Mouse (Mus musculus): ENCODE measurements around the gene Ube2ql1.

Gene Ube2ql1

DNA sequence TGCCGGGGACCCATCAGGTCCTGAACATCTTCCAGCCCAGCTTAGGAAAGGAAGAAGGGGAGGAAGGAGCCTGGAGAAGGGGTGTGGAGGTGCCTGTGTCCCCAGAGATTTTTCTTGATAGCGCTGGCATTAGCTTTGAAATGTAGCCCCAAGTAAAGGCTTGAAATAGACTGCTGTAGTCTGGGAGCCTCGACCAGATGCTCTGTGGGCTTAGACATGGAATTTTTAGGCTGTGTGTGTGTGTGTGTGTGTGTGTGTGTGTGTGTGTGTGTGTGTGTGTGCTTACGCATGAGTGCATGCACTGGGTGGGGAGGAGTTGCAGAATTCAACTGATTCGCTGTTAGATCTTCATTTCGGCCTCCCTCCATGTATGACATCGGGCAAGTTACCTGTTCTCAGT, 31.5 kb downstream of the Ube2ql1 start:
- in situ Hi-C loops (cut with MboI, MseI) = no loop called here

DNA sequence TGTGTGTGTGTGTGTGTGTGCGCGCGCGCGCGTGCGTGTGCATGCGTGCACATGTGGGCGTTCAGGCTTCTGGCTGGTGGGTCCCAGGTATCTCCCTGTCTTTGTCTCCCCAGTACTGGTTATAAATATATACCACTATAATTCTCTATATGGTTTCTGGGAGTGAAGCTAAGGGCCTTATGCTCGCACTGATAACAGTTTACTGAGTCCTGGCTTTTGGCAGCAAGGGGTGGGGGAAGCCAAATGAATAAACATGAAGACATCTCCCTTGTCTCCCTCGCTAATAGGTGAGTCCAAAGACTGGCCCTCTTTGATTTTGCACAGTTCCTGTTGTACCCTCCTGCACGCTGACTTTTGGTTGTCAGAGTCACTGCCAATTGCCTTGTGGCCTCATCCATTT, 32.2 kb downstream of the Ube2ql1 start:
- in situ Hi-C loops (cut with MboI, MseI) = no loop called here

GRCm38 (mm10) chr13:69706919-69707318, 32.8 kb downstream of the Ube2ql1 start:
- in situ Hi-C loops (cut with MboI, MseI) = no loop called here

- in situ Hi-C loops (cut with MboI, MseI) = no loop called here
These were observed 36.2 kb downstream of the Ube2ql1 start for GRCm38 (mm10) chr13:69703505-69703904.

GRCm38 (mm10) chr13:69701397-69701796, 38.3 kb downstream of the Ube2ql1 start:
- in situ Hi-C loops (cut with MboI, MseI) = no loop called here

DNA sequence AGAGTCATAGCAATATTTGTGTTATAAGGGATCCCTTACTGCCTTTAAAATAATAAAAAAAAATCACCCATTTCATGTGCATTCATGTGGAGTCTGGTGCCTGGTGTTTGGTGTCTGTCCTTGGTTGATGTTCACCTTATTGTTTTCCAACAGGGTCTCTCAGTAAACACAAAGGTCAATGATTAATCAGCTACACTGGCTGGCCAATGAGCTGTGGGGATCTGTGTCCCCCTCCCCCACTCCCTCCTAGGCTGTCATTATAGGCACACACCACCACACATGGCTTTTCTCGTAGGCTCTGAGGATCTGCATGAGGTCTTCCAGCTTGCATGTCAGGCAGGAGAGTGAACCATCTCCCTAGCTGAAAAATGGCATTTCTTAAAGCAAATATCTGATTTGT, 38.9 kb downstream of the Ube2ql1 start:
- in situ Hi-C loops (cut with MboI, MseI) = no loop called here

DNA sequence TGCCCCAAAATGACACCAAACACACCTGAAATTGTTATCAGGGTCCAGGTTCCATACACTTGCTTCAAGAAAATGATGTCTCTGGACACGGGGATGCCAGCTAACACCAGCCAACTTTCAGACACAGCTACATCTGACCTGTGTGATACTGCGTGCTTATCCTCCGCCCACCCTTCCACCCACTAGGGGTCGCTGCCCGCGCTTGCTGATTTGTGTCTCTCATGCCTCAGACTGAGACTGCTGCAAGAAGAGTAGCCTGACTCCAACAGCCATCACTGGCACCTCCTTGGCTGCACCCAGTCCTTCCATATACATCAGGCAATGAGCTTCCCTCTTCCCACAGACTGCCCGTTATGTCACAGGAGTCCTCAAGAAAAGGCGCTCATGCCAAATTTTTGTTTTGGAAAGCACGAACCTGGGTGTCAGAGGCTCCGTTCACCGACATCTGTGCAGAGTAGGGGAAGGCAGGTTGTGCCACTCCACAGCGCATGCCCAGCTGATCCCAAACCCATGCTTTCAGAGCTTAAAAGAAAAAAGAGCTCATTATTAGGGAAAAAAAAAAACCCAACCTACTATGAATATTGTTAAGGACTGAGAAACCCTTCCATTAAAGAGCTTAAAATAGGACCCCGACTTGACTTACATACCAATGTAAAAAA, 43.2 kb downstream of the Ube2ql1 start:
- in situ Hi-C loops (cut with MboI, MseI) = no loop called here

- in situ Hi-C loops (cut with MboI, MseI) = loop anchor here (5.0 kb wide), 2 partner anchors 301 to 891 kb away; no protein-coding TSS in a partner anchor
These were observed 48.6 kb downstream of the Ube2ql1 start for GRCm38 (mm10) chr13:69691074-69691473.

DNA sequence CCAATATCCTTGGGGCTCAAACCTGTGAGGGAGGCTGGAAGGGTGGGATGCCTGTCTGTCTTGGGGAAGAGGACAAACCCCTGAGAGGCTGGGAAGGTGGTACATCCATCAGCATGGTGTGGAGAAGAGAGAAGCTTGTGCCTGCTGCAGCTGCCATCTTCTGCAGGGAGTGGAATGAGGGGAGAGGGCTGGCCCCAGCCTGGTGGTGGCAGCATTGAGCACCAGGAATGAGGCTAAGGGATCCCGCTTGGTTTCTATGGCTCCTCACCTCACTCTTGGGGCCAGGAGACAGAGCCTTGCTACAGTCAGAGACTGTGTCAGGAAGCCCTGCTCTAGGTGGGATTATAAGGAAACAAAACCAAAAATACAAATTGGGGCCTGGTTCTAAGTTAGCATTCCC, 52.7 kb downstream of the Ube2ql1 start:
- in situ Hi-C loops (cut with MboI, MseI) = no loop called here

GRCm38 (mm10) chr13:69685406-69685818, 54.3 kb downstream of the Ube2ql1 start:
- in situ Hi-C loops (cut with MboI, MseI) = no loop called here

GRCm38 (mm10) chr13:69673921-69674618, 65.6 kb downstream of the Ube2ql1 start:
- in situ Hi-C loops (cut with MboI, MseI) = loop anchor here (25.0 kb wide), 1 partner anchor 662 kb away; no protein-coding TSS in a partner anchor

DNA sequence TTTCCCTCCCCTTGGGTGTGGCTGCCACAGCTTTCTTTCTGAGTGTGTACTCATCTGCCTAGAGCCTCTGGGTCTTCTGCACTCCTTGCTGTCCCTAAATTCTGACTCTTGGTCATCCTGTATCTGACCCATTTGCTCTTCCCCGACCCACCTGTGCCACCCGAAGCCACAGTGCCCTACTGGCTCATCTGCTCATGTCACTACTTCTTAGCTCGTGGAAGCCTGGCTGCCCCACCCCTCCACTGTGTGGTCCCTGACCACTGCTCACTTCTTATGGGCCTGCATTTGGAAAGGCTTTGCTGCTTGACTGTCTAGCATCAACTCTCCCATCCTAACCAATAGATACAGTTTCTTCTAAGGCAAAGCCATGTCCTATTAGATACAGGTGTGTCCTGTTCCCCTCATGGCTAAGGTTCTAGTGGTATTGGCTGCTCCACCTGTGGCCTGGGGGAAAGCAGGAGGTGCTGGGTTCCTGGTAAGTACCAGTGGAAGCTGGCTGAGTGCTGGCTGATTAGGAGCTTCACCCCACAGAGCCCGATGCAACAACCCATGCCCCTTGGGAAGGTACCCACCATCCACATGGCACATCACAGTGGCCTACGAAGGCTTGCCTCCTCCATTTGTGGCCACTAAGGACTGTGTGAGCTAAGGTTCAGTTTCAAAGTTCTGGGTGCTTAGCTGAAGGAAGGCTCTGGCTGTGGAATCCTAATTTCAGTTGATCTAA, 66.3 kb downstream of the Ube2ql1 start:
- in situ Hi-C loops (cut with MboI, MseI) = loop anchor here (25.0 kb wide), 1 partner anchor 661 kb away; no protein-coding TSS in a partner anchor

GRCm38 (mm10) chr13:69672565-69672964, 67.1 kb downstream of the Ube2ql1 start:
- in situ Hi-C loops (cut with MboI, MseI) = loop anchor here (25.0 kb wide), 1 partner anchor 660 kb away; no protein-coding TSS in a partner anchor

GRCm38 (mm10) chr13:69672121-69672520, 67.6 kb downstream of the Ube2ql1 start:
- in situ Hi-C loops (cut with MboI, MseI) = loop anchor here (25.0 kb wide), 1 partner anchor 660 kb away; no protein-coding TSS in a partner anchor

GRCm38 (mm10) chr13:69654508-69654907, 85.2 kb downstream of the Ube2ql1 start:
- in situ Hi-C loops (cut with MboI, MseI) = loop anchor here (25.0 kb wide), 1 partner anchor 642 kb away; no protein-coding TSS in a partner anchor

Measured in T-helper 1 cell (primary cell).